Mouse (Mus musculus) cerebellum, adult 2 months (tissue): ENCODE results near the gene Sec31a. TPM values are rescaled to one million over a fixed set of nuclear protein-coding genes. Genes with fewer than 3 reads are reported as not detected.

Source experiments
- DNase-seq, 2 experiments: peaks; one replicate each; pipeline ENCODE4 v3.0.0; 2021
- H3K27ac ChIP-seq: fragments of 200-500 bp; 2 replicates; pipeline ENCODE4 v1.5.1; 2012; ENCODE audit warnings: low read length, control low read depth, inconsistent platforms; ENCODE audit not compliant: insufficient read depth
- H3K27me3 ChIP-seq: fragments of 200-500 bp; 2 replicates; pipeline ENCODE4 v1.6.1; 2012; ENCODE audit warnings: inconsistent platforms, mild to moderate bottlenecking, low read length, moderate library complexity; ENCODE audit not compliant: control insufficient read depth, insufficient read depth
- H3K4me1 ChIP-seq: fragments of 200-500 bp; 2 replicates; pipeline ENCODE4 v1.6.1; 2011; ENCODE audit warnings: low read length; ENCODE audit not compliant: control insufficient read depth, insufficient read depth
- H3K4me3 ChIP-seq: fragments of 200-500 bp; replicated peaks from 2 replicates; pipeline ENCODE3; 2011; ENCODE audit warnings: mild to moderate bottlenecking, low read depth, low read length, control low read depth; ENCODE audit not compliant: insufficient read depth
- CTCF ChIP-seq: fragments of 200-500 bp; IDR thresholded peaks from 2 replicates; pipeline ENCODE4 v1.5.1; 2011; ENCODE audit warnings: low read depth, mild to moderate bottlenecking, control low read depth, low read length, moderate library complexity, borderline replicate concordance; ENCODE audit not compliant: insufficient read depth
- POLR2A ChIP-seq: fragments of 200-500 bp; IDR thresholded peaks from 2 replicates; pipeline ENCODE4 v1.6.1; 2011; ENCODE audit warnings: low read length, control low read depth, borderline replicate concordance; ENCODE audit not compliant: insufficient read depth
- WGBS: fragments of 180-500 bp; shearing (Covaris S2); methylation state at CpG from one replicate; pipeline ENCODE4 v1.1.7; 2018; 5-methylcytosine and 5-hydroxymethylcytosine counted together
- polyA plus RNA-seq: library from polyadenylated mRNA; depleted of rRNA; stranded (reverse); fragments of >200 nt; gene quantifications from 2 replicates; pipeline ENCODE4 v1.2.3, GENCODE M21; 2012

Gene Sec31a
- polyA plus RNA-seq, 1 experiment: 117 TPM

- Histone ChIP-seq H3K4me3 (no peak overlapping the region), H3K27me3 (no peaks in the 10 kb centered on the region), H3K27ac (no peak overlapping the region), H3K4me1 (peaks cover 8% of the 10 kb centered on the region)
- 29% methylated on average over 7 of the region's 7 CpGs for WGBS
- no peak for DNase-seq
- TF ChIP-seq POLR2A: no peak
- TF ChIP-seq CTCF: no peak
Observed at GRCm38 (mm10) chr5:100423626-100424025, 7.6 kb upstream of the Sec31a start.

DNA sequence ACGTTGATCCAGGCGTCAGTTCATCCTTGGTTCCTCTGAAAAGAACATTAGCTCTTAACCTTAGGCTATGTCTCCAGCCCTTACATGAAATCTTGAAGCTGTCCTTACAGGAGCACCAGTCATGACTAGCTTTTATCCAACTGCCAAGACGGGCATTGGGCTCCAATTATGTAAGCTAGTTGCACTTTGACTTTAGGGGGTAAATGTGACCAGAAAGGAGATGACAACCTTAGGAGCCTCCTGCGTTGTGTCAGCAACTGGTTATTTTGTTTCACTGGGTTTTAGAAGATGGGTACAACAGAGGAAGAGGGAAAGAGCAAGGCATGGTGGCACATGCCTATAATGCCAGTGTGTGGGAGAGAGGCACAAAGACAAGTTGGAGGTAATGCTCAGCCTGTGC, 2.8 kb upstream of the Sec31a start:
- H3K27ac ChIP-seq: no peak overlapping the region
- no peaks in the 10 kb centered on the region for H3K27me3 ChIP-seq
- H3K4me3 ChIP-seq: no peak overlapping the region
- no peaks in the 10 kb centered on the region; the same call in 1 of the 2 replicates for H3K4me1 ChIP-seq
- no peak for DNase-seq
- 65% methylated on average over 4 of the region's 4 CpGs for WGBS
- TF ChIP-seq CTCF: no peak
- no peak for TF ChIP-seq POLR2A

GRCm38 (mm10) chr5:100418077-100418476, 2.0 kb upstream of the Sec31a start:
- TF ChIP-seq CTCF (no peak), POLR2A (no peak)
- no peak for DNase-seq
- H3K4me3 ChIP-seq: no peak overlapping the region
- no peaks in the 10 kb centered on the region for H3K27me3 ChIP-seq
- H3K27ac ChIP-seq: no peak overlapping the region
- no peaks in the 10 kb centered on the region for H3K4me1 ChIP-seq
- 64% methylated on average over 2 of the region's 2 CpGs for WGBS

GRCm38 (mm10) chr5:100414474-100415196, 1.4 kb downstream of the Sec31a start:
- no peak overlapping the region for H3K27ac ChIP-seq
- DNase-seq: no peak
- H3K4me1 ChIP-seq: peaks cover 4% of the 10 kb centered on the region; the same call in 1 of the 2 replicates
- WGBS: 75% methylated on average over 11 of the region's 11 CpGs
- TF ChIP-seq POLR2A (no peak), CTCF (no peak)
- no peaks in the 10 kb centered on the region for H3K27me3 ChIP-seq
- H3K4me3 ChIP-seq: no peak overlapping the region

- no peaks in the 10 kb centered on the region for H3K27me3 ChIP-seq
- no peak overlapping the region for H3K4me3 ChIP-seq
- H3K4me1 ChIP-seq: peaks cover 4% of the 10 kb centered on the region; the same call in 1 of the 2 replicates
- no peak overlapping the region for H3K27ac ChIP-seq
- TF ChIP-seq CTCF (no peak), POLR2A (no peak)
- 88% methylated on average over 3 of the region's 3 CpGs for WGBS
- no peak for DNase-seq
Observed at GRCm38 (mm10) chr5:100412886-100413285, 3.1 kb downstream of the Sec31a start.

GRCm38 (mm10) chr5:100410281-100410680, 5.8 kb downstream of the Sec31a start:
- WGBS: 87% methylated on average over 5 of the region's 5 CpGs
- peaks cover 4% of the 10 kb centered on the region; the same call in 1 of the 2 replicates for H3K4me1 ChIP-seq
- no peak for DNase-seq
- TF ChIP-seq POLR2A: no peak
- TF ChIP-seq CTCF: no peak
- H3K27me3 ChIP-seq: no peaks in the 10 kb centered on the region
- H3K4me3 ChIP-seq: no peak overlapping the region
- no peak overlapping the region for H3K27ac ChIP-seq

GRCm38 (mm10) chr5:100408485-100408884, 7.5 kb downstream of the Sec31a start:
- Histone ChIP-seq H3K27me3 (no peaks in the 10 kb centered on the region), H3K4me3 (no peak overlapping the region), H3K27ac (no peak overlapping the region), H3K4me1 (peaks cover 4% of the 10 kb centered on the region; the same call in 1 of the 2 replicates)
- TF ChIP-seq POLR2A (no peak), CTCF (no peak)
- 83% methylated on average over 5 of the region's 5 CpGs for whole genome bisulfite sequencing
- DNase-seq: no peak

DNA sequence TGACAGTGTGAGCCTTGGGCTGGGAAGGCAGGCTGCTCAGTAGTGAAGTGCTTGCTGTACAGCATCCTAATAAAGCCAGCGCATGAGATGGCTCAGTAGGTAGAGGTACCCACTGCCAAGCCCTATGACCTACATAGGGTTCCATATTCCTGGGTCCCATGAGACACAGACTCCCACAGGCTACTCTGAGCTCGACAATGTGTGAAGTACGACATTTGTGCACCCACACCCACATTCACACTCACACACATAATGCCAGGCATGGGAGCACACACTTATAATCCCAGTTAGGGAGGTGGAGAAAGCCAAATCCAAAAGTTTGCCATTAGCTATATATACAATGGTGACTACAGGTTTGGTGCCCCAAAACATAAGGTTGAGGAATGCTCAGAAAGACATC, 19.3 kb downstream of the Sec31a start:
- no peak for DNase-seq
- no peaks in the 10 kb centered on the region for H3K4me1 ChIP-seq
- H3K27me3 ChIP-seq: no peaks in the 10 kb centered on the region
- no peak overlapping the region for H3K4me3 ChIP-seq
- H3K27ac ChIP-seq: no peak overlapping the region
- TF ChIP-seq POLR2A (no peak), CTCF (no peak)
- 92% methylated on average over 3 of the region's 3 CpGs for WGBS
